Mouse (Mus musculus) kidney, postnatal 14 days (tissue): ENCODE results near the gene Dbx2.

Experiments used
- DNase-seq: peaks from one replicate; pipeline ENCODE4 v3.0.0; 2022; ENCODE audit warnings: mixed read lengths

Dbx2 gene

GRCm38 (mm10) chr15:95612600-95612999, 43.2 kb downstream of the Dbx2 start:
- no peak for DNase-seq

DNA sequence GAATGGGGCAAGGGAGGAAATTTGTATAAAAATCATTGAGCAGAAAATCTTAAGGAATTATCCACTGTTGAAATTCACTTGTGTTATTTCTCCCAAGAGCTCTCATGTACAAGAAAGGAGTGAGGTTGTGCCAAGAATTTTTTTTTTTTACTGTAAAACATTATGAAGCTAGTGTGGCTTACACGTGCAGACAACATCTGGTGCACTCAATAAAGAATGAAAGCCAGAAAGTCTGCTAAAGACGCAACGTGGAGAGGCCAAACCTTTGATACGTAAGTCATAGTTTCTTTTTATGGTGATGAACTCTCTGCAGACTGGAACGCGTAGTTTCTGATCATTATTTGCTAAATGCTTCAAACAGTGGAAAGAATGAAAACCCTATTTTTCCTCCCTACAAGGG, 54.6 kb downstream of the Dbx2 start:
- DNase-seq = no peak

GRCm38 (mm10) chr15:95598630-95599029, 57.1 kb downstream of the Dbx2 start:
- DNase-seq = no peak

DNA sequence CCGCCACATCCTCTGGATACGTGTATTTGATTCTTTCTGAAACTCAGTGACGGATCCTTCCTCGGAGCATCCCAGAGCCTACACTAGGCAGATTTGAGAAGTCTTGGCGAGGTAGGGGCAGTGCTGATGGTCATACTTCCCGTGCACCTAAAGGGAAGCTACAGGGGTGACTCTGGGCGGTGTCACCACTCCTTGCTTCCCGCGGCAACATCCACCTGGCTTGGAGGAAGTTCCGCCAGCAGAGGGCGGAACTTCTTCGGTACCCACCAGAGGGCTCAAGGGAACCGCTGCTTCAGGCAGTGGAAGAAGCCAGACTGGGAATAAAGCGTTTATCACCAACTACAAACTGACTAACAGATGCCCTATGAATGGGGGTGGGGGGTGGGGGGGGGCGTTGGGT, 68.9 kb downstream of the Dbx2 start:
- DNase-seq = no peak

DNA sequence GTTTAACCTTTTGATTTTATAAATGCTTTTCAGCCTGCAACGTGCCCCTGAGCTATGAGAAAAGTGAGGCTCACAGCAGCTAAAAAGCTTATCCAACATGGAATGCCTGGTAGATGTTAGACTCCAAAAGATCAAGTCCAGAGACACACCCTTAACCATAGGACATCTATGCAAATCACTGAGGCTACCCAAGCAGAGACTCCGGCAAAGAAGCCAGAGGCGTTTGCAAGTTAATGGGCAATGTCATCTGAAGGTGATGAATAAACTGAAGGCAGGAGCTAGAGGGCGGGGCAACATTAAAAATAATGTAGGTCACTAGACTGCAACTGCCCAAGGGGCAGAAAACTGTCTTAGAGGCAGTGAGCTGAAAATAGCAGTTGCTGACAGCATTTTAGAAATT, 70.9 kb downstream of the Dbx2 start:
- no peak for DNase-seq

DNA sequence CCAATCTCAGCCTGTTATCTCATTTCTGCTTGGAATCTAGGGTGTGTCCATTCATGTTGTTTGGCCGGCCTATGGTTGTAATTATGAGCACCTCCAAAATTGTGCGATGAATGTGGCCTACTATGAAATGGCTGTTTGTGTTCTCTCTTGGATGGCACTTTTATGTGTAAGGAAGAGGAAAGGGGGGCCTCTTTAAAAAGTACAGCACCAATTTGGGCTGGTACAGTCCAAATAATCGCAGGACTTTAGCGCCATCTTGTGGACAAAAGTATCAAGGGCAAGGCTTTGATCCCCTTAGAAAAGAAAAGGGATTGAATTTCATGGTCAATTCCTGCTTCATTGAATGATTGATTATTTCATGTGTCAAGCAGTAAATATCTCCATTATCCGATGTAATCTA, 81.1 kb downstream of the Dbx2 start:
- DNase-seq = peak; percentile 51
